28 mouse cellular contexts compared by ENCODE assay signal in genomic region chr4:31553780-31554394, GRCm38 (mm10).
DNase-seq lines count a peak whose midpoint lies in the region; ATAC-seq and TF ChIP-seq lines count a peak whose summit lies in the region.
"Had no signal": no experiment of that assay in that cellular context is flagged by ENCODE, and none has a peak within 500 bp of the region (broad histone marks: within the 10 kb centered on the region; RNA-seq: fewer than 3 reads in every experiment).

No protein-coding gene starts in this region.

- H3K9ac ChIP-seq in forebrain, embryonic 13.5 days: no peak overlapping the region
- no peak overlapping the region for H3K9ac ChIP-seq in forebrain, embryonic 14.5 days (ENCODE audit: low read length)
- H3K9ac ChIP-seq in midbrain, embryonic 15.5 days: no peak overlapping the region
- no peak overlapping the region for H3K9ac ChIP-seq in midbrain, embryonic 11.5 days (ENCODE audit: low read length)
- H3K9ac ChIP-seq: embryonic facial prominence, embryonic 13.5 days; embryonic facial prominence, embryonic 15.5 days; forebrain, embryonic 12.5 days had no signal

- no peaks in the 10 kb centered on the region for H3K9me3 ChIP-seq in forebrain, embryonic 13.5 days (replicated peaks)
- H3K9me3 ChIP-seq in forebrain, embryonic 14.5 days (replicated peaks; ENCODE audit: control insufficient read depth, low read length): no peaks in the 10 kb centered on the region
- H3K9me3 ChIP-seq in midbrain, embryonic 15.5 days: no peaks in the 10 kb centered on the region
- H3K9me3 ChIP-seq in midbrain, embryonic 11.5 days (ENCODE audit: control insufficient read depth, low read length): no peaks in the 10 kb centered on the region
- H3K9me3 ChIP-seq: embryonic facial prominence, embryonic 13.5 days; embryonic facial prominence, embryonic 15.5 days; forebrain, embryonic 10.5 days; forebrain, embryonic 12.5 days; G1E had no signal

- TF ChIP-seq POLR2A in brain, embryonic 14.5 days (IDR thresholded peaks at IDR 0.05; ENCODE audit: borderline replicate concordance, extremely low read depth, insufficient read depth, insufficient read length, poor library complexity, severe bottlenecking): no peak

- no peaks in the 10 kb centered on the region for H3K27me3 ChIP-seq in forebrain, embryonic 13.5 days
- no peaks in the 10 kb centered on the region for H3K27me3 ChIP-seq in forebrain, embryonic 14.5 days (replicated peaks; ENCODE audit: control insufficient read depth, insufficient read depth, low read length)
- H3K27me3 ChIP-seq in midbrain, embryonic 15.5 days (replicated peaks): no peaks in the 10 kb centered on the region
- no peaks in the 10 kb centered on the region for H3K27me3 ChIP-seq in midbrain, embryonic 11.5 days (ENCODE audit: control insufficient read depth, insufficient read depth, low read length)
- H3K27me3 ChIP-seq: CH12.LX; embryonic facial prominence, embryonic 13.5 days; embryonic facial prominence, embryonic 15.5 days; forebrain, embryonic 12.5 days; Patski had no signal

- WGBS in forebrain, embryonic 13.5 days: 88% methylated on average over 16 of the region's 16 CpGs
- 88% methylated on average over 16 of the region's 16 CpGs for WGBS in forebrain, embryonic 14.5 days
- 87% methylated on average over 16 of the region's 16 CpGs for WGBS in midbrain, embryonic 15.5 days
- 92% methylated on average over 16 of the region's 16 CpGs for WGBS in midbrain, embryonic 11.5 days

- no peaks in the 10 kb centered on the region for H3K36me3 ChIP-seq in forebrain, embryonic 13.5 days (ENCODE audit: poor library complexity, severe bottlenecking)
- no peaks in the 10 kb centered on the region for H3K36me3 ChIP-seq in forebrain, embryonic 14.5 days (ENCODE audit: control insufficient read depth, insufficient read depth, low read length)
- H3K36me3 ChIP-seq in midbrain, embryonic 15.5 days (replicated peaks): no peaks in the 10 kb centered on the region
- H3K36me3 ChIP-seq in midbrain, embryonic 11.5 days (ENCODE audit: control insufficient read depth, insufficient read depth, low read length): no peaks in the 10 kb centered on the region
- H3K36me3 ChIP-seq: embryonic facial prominence, embryonic 13.5 days; embryonic facial prominence, embryonic 15.5 days; forebrain, embryonic 10.5 days; forebrain, embryonic 12.5 days; G1E had no signal

- ATAC-seq in forebrain, embryonic 13.5 days: 0 out of 2 replicates have a peak, but pooled peaks have one; percentile 16
- ATAC-seq in forebrain, embryonic 14.5 days: no peak
- ATAC-seq in midbrain, embryonic 15.5 days (replicated peaks): peak; percentile 75
- ATAC-seq in midbrain, embryonic 11.5 days (ENCODE audit: low FRiP score): no peak
- ATAC-seq: activated CD4-positive, CD25-positive, alpha-beta regulatory T cell, adult 4 months; CD4-positive, CD25-positive, alpha-beta regulatory T cell, adult 4 months; Patski had no signal

- no peak overlapping the region for H3K27ac ChIP-seq in forebrain, embryonic 13.5 days
- no peak overlapping the region for H3K27ac ChIP-seq in forebrain, embryonic 14.5 days (ENCODE audit: low read depth, low read length)
- no peak overlapping the region for H3K27ac ChIP-seq in midbrain, embryonic 15.5 days
- no peak overlapping the region for H3K27ac ChIP-seq in midbrain, embryonic 11.5 days (ENCODE audit: low read depth, low read length)
- H3K27ac ChIP-seq: embryonic facial prominence, embryonic 13.5 days; embryonic facial prominence, embryonic 15.5 days; forebrain, embryonic 10.5 days; forebrain, embryonic 12.5 days had no signal

- no peak overlapping the region for H3K4me3 ChIP-seq in forebrain, embryonic 13.5 days
- no peak overlapping the region for H3K4me3 ChIP-seq in forebrain, embryonic 14.5 days (ENCODE audit: low read depth, low read length)
- H3K4me3 ChIP-seq in midbrain, embryonic 15.5 days: no peak overlapping the region
- no peak overlapping the region for H3K4me3 ChIP-seq in midbrain, embryonic 11.5 days (ENCODE audit: low read depth, low read length)
- H3K4me3 ChIP-seq: embryonic facial prominence, embryonic 13.5 days; embryonic facial prominence, embryonic 15.5 days; erythroblast, embryonic 14.5 days; forebrain, embryonic 10.5 days; forebrain, embryonic 12.5 days had no signal

- TF ChIP-seq CTCF in brain, embryonic 14.5 days (IDR thresholded peaks at IDR 0.05; ENCODE audit: borderline replicate concordance, extremely low read depth, insufficient read depth, insufficient read length): no peak

- DNase-seq in forebrain, embryonic 14.5 days (ENCODE audit: low spot score): no peak
- peak; percentile 78 for DNase-seq in heart, adult 11 months
- DNase-seq in heart, adult 9 months (ENCODE audit: low spot score in 2 of 2): no peak
- DNase-seq in midbrain, embryonic 11.5 days (ENCODE audit: low spot score, missing footprints): no peak
- DNase-seq in brain, embryonic 14.5 days (ENCODE audit: low read depth): peak; percentile 33
- DNase-seq: adrenal gland, adult 8-10 months; adrenal gland, postnatal 14 days; adrenal gland, postnatal 36 days; B cell, adult 2 months; cerebellum, adult 11 months; cerebellum, adult 18-20 months; cerebellum, adult 8-10 months; cerebellum, adult 9-11 months; cerebellum, postnatal 14 days; cerebellum, postnatal 36 days; embryo, embryonic 11 days had no signal

- no peak overlapping the region for H3K4me2 ChIP-seq in forebrain, embryonic 13.5 days
- no peak overlapping the region for H3K4me2 ChIP-seq in forebrain, embryonic 14.5 days (ENCODE audit: low read length)
- no peak overlapping the region for H3K4me2 ChIP-seq in midbrain, embryonic 15.5 days
- no peak overlapping the region for H3K4me2 ChIP-seq in midbrain, embryonic 11.5 days
- H3K4me2 ChIP-seq: embryonic facial prominence, embryonic 13.5 days; embryonic facial prominence, embryonic 15.5 days; forebrain, embryonic 12.5 days had no signal

- H3K4me1 ChIP-seq in forebrain, embryonic 13.5 days: peaks cover 2% of the 10 kb centered on the region; the same call in 1 of the 2 replicates
- no peaks in the 10 kb centered on the region for H3K4me1 ChIP-seq in forebrain, embryonic 14.5 days (ENCODE audit: control insufficient read depth, insufficient read depth, low read length)
- no peaks in the 10 kb centered on the region for H3K4me1 ChIP-seq in midbrain, embryonic 15.5 days
- no peaks in the 10 kb centered on the region for H3K4me1 ChIP-seq in midbrain, embryonic 11.5 days (ENCODE audit: control insufficient read depth, insufficient read depth, low read length)
- H3K4me1 ChIP-seq: embryonic facial prominence, embryonic 13.5 days; embryonic facial prominence, embryonic 15.5 days; forebrain, embryonic 10.5 days; forebrain, embryonic 12.5 days had no signal

Comparison
In these comparisons a context has a peak if more than half of its experiments do, and no peak if none do; other contexts are left out.
1. ATAC-seq: peak in forebrain, embryonic 13.5 days (single experiment) and midbrain, embryonic 15.5 days (single experiment); none in forebrain, embryonic 14.5 days (single experiment) and midbrain, embryonic 11.5 days (single experiment).
2. DNase-seq: peak in heart, adult 11 months (single experiment) and brain, embryonic 14.5 days (single experiment); none in forebrain, embryonic 14.5 days (single experiment), heart, adult 9 months (0 of 2) and midbrain, embryonic 11.5 days (single experiment).